Mouse (Mus musculus): ENCODE results near the gene Eid2b.

Eid2b gene

DNA sequence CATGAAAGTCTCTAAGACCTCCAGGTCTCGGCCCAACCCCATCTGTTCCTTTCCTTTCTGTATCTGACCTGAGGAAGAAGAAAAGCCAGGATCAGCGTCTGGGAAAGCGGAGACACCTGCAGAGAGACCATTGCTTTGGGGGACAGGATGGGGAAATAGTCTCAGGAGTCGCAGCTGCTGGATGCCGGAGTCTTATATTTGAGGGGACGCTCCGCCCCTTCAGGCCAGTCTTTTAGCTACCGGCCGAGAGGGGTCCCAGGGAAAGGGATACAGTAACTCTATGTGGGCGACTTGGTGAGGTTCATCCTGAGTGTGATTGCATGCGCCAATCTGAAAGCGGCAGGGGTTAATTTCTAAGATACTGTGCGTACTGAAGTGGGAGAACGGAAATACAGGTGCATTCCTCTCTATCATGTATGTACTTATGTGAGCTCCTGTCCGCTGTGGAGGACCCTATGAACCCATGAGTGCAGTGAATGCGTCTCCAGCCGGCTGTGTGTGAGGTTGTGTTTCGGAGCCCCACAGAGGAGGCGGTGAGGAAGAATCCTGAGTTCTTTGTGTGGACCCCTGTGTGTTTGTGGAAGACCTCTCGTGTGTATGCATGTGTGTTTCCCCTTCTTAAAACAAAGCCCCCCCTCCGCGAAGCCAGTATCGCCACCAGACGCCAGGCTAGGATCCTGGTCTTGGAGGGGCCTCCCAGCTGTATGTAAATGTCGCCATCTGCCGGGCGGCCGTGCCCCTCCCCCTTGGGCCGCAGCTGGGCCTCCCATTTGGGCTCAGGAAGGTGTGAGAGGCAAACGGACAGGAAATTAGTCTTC is 24.3 kb downstream of the Eid2b start, which contains the start of gene Dll3:
Gene Dll3 (minus strand): TSS at position 623 of the 818 bp plus-strand sequence.
- peak; percentile 57 to 59 for DNase-seq

DNA sequence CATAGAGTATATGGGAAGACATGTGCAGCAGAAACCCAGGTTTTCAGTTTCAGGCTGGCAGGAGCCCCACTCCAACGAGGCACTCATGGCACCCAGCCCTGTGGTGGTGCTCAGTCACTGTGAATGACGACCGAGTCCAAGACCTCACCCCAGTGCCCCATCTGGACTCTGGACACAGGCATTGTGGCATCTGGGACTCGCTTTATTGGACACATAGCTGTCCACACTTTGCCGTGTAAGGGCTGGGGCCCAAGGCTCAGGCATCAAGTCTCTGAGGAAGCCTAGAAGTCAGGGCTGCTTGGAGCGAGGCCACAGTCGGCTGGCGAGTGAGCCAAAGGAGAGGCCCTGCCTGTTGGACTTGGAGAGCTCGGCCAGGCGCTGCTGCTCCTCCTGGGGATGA is 28.1 kb downstream of the Eid2b start:
- no peak for DNase-seq

DNA sequence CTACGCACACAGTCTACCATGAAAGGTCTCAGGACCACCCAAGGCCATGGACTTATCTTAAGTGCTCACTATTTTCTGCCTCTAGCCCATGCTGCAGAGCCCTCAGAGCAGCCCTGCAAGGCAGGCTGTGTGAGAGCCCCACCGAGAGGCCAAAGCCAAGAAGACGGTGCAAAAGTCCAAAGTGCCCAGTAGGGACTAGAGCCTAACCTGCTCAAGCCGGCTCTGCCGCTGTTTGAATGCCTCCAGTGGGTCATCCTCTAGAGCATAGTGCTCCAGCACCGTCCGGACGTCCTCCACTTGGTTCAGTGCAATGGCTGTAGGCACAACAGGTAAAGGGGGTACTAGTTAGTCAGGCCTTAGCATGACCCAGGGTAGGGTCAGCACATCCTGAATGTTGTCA is 28.7 kb downstream of the Eid2b start:
- no peak for DNase-seq

DNA sequence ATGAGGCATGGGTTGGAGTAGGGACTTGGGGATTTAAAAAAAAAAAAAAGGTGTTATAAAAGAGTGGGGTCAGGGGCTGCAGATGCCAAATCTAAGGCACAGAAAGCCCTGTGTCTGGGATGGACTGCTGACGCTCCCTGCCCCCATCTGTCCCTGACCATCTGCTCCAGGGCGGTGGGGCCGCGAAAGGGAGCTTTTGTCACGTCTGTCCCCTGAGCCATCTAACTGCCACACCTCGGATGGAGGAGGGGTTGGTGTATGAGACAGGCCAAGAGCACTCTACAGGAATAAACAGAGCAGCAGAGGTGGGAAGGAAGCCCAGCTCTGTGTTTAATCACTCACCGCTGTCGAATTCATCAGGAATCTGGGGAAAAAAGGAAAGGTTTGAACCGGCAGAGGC is 32.2 kb downstream of the Eid2b start:
- no peak for DNase-seq

DNA sequence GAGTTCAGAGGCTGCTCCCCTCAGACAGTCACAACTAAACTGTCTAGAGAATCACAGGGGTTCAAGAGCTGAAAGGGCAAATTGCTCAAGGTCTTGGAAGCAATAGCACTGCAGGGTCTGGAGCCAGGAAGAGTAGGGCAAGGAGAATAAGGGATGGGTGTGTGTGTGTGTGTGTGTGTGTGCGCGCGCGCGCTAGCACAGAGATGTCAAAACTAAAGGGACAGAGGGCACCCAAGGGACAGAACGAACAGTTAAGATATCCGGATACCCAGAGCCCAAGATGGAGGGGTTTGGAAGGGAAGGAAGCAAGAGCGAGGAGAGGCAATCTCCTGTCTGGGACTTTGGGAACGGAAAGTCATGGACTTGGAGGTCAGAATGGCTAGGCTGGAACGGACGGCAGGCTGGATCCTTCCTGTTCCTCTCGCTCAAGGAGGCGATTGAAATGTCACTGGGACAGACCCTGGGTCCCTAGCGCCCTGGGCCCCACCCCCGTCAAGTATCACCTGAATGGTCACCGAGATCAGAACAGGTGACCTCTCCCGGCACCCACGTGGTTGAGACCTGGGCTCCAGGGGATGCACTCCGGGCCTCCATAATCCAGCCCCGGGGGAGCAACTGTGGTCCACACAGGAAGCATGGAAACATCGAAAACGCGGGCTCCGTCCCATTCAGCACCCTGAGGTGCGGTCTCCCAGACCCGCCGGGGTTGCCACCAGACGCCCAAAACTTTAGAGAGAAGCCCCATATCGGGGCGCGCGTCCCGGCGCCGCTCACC is 33.8 kb downstream of the Eid2b start:
- peak in 1 of 2 experiments; percentile 4 for DNase-seq

DNA sequence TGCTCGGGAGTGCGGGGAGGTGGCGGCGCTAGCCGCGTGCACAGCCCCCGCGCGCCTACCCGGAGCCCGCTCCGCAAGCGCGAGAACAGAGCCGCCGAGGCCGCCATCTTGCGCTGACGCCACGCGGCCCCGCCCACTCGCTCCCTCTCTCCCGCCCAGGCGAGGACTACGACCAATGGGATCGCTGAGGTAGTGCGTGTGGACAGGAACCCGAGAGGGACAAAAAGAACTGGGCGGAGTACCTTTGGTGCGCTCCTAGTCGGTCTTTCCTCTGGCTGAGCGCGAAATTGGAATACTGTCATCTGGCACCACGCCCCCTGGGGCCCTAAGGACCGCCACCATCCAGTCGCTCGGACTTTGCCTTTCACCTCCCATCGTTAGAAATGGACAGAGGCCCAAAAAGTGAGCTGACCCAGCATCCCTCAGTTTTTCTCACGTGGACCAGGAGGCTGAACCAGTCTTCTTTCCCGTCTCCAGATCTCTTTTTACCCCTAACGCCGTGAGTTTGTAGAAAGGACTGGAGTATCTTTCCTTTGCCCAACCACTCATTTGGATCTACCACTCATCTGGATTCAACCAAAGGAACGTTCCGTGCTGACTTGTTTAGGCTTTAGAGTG is 34.5 kb downstream of the Eid2b start, which contains the start of gene Timm50:
Gene Timm50 (minus strand): TSS at position 147 of the 618 bp plus-strand sequence.
- DNase-seq, result peak; percentile 96

DNA sequence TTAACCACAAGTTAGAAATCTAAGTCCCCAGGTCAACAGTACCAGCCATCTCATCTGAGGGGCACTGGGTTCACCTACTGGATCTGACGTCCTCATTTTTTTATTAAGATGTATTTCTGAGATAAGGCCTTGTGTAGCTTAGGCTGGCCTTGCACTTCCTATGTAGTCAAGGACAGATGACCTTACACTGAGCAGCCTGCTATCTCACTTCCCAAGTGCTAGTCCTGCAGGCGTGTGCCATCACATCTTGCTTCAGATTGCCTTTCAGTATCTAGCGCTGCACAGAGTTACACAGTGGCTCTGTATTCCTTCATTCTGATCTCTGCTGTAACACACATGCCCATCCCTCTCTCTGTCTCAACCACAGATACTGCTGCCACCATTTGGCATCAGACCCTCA is 40.5 kb downstream of the Eid2b start:
- no peak for DNase-seq

DNA sequence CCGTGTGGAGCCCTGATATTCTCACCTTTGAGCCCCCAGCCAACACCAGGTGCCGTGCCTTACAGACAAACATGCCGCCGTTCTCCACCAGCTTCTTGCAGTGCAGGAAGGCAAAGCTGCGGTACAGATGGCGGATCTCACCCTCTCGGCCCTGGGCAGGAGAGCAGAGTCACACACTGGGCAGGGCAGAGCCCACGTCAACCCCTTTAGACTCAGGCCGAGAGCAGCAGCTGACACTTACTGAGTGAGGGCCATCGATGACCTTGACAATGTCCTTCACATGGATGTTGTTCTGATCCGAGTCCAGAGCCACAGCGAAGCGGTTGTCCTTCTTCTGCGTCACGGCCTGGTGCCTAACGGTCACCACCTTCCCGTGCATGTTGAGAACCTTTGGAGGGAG is 41.2 kb downstream of the Eid2b start:
- DNase-seq, result no peak

DNA sequence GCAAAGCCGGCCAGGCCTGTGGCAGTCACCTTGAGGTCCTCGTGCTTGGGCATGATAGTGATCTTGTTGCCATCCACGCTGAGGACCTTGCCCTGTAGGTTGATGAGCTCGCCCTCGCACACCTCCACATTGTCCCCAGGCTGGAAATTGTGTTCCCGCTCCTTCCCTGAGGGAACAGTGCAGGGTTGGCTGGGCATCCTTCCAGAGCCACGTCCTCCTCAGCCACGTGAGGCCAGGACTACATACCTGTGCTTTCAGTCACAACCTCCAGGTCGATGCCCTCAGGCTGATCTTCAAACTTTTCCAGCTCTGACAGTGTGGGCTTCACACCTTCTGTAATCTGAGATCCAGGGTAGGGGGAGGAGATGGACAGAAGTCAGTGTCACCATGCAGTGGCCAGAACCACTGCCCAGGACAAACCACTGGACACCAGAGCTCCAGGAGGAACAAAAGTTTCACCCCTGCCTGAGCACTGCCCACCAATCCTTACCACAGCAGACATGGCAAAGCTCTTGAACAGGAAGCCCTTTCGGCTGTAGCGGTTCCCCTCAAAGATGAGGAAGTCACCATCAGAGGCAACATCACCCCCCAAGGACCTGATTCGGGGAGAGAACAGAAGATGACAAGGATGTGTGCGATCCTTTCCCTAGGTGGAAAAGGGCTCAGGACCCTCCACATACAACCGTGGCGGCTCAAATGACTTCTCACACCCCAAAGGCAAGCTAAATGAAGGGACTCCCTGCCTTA is 44.6 kb downstream of the Eid2b start:
- DNase-seq, result no peak

DNA sequence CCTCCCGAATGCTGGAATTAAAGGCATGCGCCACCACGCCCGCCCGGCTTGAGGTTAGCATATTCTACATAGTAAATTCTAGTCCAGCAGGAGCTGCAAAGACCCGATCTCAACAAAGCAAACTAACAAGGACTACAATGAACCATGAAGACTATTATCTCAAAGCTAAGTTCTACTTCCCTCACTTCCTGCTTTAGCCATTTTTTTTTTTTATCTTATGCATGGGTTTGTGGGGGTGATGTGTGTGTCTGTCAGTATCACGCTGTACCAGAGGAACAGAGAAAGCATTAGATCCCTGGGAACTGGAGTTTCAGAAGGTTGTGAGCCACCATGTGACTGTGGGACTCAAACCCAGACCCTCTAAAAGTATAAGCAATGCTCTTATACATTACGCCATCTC is 47.8 kb downstream of the Eid2b start:
- DNase-seq, result no peak

DNA sequence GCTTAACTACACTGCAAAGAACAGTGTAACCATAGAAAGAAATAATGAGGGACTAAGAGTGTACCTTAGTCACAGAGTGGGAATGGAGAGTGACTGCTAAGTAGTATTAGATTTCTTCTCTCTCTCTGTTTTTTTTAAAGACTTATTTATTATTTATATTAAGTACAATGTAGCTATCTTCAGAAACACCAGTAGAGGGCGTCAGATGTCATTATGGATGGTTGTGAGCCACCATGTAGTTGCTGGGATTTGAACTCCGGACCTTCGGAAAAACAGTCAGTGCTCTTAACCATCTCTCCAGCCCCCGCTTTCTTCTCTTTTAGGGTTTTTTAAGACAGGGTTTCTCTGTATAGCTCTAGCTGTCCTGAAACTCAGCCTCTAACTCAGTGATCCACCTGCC is 48.9 kb downstream of the Eid2b start:
- peak in 1 of 2 experiments; percentile 12 for DNase-seq

DNA sequence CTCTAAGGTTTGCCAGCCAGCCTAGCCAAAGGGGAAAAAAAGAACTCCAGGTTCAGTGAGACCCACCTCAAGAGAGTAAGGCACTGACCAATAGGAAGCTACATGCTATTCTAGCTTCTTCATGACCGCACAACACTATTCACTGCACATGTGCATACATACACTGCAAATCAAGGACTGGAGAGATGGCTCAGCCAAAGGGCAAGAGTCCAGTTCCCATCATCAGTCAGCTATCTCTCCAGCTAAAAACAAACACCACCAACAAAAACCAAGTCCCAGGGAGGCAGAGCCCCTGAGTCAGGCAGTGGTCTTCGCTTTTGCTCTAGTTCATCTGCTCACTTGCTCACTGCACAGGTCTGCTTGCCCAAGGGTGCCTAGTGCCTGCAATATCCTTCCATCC is 50.7 kb downstream of the Eid2b start:
- no peak for DNase-seq
